Mouse (Mus musculus) ES-Bruce4 (cell line): ENCODE measurements at regions not wholly inside any gene's neighbourhood (a gene's known extent, or its start where the extent isn't known, plus 50 kb on each side); places are given as distances from the start of the nearest gene placed in this dataset.

ENCODE experiments used
- CTCF ChIP-seq: IDR thresholded peaks from one replicate; pipeline ENCODE4 v1.8.1; 2011; ENCODE audit warnings: low read depth, low read length
- EP300 ChIP-seq: IDR thresholded peaks from 2 replicates; pipeline ENCODE4 v1.6.1; 2011; ENCODE audit warnings: low read depth, low read length; ENCODE audit not compliant: insufficient read depth
- POLR2A ChIP-seq: IDR thresholded peaks from one replicate; pipeline ENCODE4 v1.8.1; 2011; ENCODE audit warnings: low read length; ENCODE audit not compliant: insufficient read depth

DNA sequence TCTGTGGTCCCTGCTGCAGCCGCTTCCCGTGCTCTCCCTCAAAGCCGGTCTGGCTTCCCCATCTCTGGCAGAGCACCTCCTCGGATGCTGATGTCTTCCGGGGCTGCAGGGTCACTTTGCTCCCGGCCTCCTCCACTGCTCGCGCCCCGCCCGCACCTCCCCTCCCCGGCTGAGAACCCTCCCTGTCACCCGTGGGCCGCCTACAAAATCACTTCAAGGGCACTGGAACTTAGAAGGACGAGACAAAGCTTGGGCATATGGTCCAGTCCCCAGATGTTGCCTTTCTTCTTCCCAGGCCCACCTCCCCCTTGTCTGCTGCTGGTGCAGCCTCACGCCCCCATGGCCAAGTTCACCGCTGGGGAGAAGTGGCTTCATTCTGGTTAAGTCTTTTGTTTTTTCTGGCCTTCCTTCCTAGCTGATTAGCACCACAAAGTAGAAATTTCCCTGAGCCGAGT lies 84.3 kb upstream of the Rrp15 start:
- TF ChIP-seq EP300 (no peak), CTCF (no peak), POLR2A (no peak)
